Mouse (Mus musculus): ENCODE results near the gene Anxa11.

DNA sequence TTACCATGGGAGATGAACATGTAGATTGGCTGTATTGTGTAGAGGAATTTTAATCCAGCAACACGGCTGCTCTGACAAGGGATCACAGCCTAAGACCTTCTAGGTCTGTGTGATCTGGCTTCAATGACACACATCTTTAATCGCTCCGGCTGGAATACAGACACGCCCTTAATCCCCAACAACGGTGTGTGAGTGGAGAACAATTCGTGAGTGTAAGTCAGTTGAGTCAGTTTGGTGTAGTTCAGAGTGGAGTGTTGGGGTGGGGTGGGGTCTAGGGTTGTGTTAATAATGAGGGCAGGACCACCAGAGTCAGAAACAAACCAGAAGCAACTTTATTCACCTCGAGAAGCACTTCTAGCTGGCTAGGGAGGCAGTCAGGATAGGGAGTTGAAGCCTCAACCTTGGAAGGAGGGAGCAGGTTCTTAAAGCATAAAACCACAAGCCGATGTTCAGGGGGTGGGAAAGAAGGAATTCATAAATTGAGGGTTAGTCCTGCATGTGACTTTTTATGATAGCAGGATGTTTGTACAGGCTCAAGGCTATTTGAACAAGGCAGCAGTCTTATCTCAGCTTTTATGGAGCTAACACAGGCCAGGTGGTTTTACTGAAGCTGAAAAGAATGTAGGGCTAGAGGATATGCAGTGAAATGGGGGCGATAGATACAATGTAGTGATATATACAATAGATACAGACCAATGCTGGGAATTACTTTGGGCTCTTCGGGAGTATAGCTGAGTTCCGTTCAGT, 15.9 kb upstream of the Anxa11 start:
- TF ChIP-seq CTCF (IDR thresholded peaks at IDR 0.05; ENCODE audit: extremely low read depth, insufficient read depth, insufficient read length, insufficient replicate concordance) (no peak), POLR2A (IDR thresholded peaks at IDR 0.05; ENCODE audit: low read depth, low read length) (no peak)

Data from spleen, adult 2 months (tissue).